Mouse (Mus musculus) brain, adult 10 weeks (tissue): Measurements from ENCODE around the gene Nckap5. TPM values are rescaled to one million over a fixed set of nuclear protein-coding genes. Genes with fewer than 3 reads are reported as not detected.

Experiments
- polyA plus RNA-seq: library from polyadenylated mRNA; stranded (reverse); fragments of 350-450 nt; fragmentation: Illumina TruSeq; extraction: RNeasy Lipid Tissue Mini Kit (QIAGEN cat#74804); gene quantifications from one replicate; pipeline ENCODE4 v1.2.3, GENCODE M21; 2015; ENCODE audit warnings: low read depth, low replicate concordance

The Nckap5 gene
- polyA plus RNA-seq, result 2.3 TPM

GRCm38 (mm10) chr1:126830031-126830927 lies at the start of gene Nckap5:
Nckap5 (minus strand) TSS chr1:126830799.

GRCm38 (mm10) chr1:125912601-125913600 lies 917.7 kb downstream of the Nckap5 start, which contains the start of gene Lypd1:
Lypd1 (minus strand) TSS chr1:125913101.

